Mouse (Mus musculus): ENCODE results near the gene Cux2.

DNA sequence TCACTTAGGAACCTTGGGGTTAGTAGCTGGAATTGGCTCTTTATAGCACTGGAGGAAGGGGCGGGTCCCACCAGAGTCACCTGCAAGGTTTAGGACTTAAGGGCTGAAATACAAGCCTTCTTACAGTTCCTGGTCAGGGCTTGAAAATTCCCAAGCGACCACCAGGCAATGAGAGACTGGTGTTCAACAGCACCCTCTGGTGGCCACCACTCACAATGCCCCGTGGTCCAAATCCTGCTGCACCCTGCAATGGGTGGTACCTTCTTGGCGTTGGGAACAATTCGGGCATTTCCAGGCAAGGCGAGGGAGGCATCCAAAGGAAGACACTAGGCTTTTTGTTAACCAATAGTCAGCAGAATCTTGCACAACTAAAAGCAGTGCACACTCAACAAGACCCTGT lies 170.7 kb downstream of the Cux2 start:
- TF ChIP-seq GATA1 (IDR thresholded peaks at IDR 0.05; ENCODE audit: borderline replicate concordance, low read length) = no peak
- TF ChIP-seq FLI1 (IDR thresholded peaks at IDR 0.05; ENCODE audit: low read length) = no peak
